Mouse (Mus musculus): Measurements from ENCODE around the gene Slc22a18.
"Not testable (repeated sequence)": the region's sequence is repeated elsewhere in the genome, so short reads cannot be mapped to it uniquely, and the experiment has no call there.

The Slc22a18 gene

GRCm38 (mm10) chr7:143505411-143505810, 31.9 kb downstream of the Slc22a18 start:
- DNase-seq, result no peak

GRCm38 (mm10) chr7:143505823-143506222, 32.3 kb downstream of the Slc22a18 start:
- peak; percentile 91 for DNase-seq

- DNase-seq, result no peak
Observed at GRCm38 (mm10) chr7:143506271-143506670, 32.7 kb downstream of the Slc22a18 start.

- DNase-seq, result peak; percentile 81
Observed at GRCm38 (mm10) chr7:143506675-143507074, 33.1 kb downstream of the Slc22a18 start.

DNA sequence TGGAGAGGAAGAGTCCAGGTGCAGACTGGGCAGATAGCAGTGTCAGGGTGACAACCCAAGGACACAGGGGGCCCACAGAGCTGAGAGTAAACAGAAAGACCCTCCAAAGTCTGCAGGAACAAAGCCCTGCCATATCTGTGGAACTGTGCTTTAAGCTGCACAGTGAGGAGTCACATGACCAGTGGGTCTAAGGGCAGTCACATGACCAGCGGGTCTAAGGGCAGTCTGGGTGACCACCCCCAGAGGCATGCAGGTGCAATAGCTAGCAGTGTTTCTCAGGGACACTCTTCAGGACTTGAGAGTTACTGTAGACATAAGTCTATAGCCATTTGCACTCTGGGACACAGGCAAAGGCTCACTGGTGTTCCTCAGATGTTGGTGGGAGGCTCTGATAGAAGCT, 36.0 kb downstream of the Slc22a18 start:
- peak; percentile 46 for DNase-seq

DNA sequence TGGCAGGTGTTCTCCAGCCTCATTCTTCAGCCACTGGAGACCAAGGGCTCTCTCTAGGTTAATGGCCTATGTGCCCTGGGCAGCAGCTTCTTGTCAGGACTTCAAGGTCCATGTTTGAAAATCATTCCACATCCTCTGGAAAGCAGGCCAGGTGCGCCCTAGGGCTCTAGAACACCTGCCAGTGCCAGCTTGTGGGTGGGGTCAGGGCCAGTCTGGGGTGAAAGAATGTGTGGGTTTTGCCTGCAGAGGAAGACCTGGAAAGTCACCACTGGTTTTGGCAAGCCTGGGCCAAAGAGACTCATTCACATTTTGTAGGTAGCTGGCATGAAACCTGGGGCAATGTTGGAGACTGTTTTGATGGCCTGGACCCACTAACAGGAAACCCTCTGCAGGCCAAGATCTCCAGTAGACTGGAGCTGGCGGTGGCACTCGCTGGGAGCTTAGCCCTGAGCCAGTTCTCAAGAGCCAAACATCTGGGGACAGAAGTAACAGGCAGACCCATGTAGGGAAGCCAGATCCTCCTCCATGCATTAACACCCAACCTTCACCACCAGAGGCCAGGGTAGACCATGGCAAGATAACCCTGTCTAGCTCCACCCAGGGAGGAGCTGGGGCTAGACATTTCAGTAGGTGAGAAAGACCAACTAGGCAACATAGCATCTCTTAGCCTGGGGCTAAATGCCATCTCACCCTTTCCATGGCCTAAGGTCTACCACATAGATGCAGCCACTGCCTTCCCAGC, 37.2 kb downstream of the Slc22a18 start:
- DNase-seq, result no peak

DNA sequence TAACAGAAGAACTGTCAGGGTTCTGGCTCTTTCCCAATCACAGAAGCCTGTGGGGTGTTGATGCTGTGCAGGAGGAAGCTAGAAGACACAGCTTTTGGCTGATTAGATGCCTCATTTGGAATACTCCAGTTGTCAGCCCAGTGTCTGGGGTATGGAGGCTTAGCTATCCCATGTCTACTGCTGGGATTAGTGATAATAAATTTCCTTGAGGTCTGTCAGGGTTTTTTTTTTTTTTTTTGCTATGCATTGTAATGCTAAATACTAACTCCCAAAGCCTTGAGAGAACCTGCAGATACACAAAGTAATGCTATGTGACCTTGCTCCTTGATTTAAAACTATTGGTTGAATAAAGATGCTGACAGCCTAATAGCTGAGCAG, 37.8 kb downstream of the Slc22a18 start:
- no peak for DNase-seq

GRCm38 (mm10) chr7:143513763-143514415, 40.4 kb downstream of the Slc22a18 start:
- no peak for DNase-seq

DNA sequence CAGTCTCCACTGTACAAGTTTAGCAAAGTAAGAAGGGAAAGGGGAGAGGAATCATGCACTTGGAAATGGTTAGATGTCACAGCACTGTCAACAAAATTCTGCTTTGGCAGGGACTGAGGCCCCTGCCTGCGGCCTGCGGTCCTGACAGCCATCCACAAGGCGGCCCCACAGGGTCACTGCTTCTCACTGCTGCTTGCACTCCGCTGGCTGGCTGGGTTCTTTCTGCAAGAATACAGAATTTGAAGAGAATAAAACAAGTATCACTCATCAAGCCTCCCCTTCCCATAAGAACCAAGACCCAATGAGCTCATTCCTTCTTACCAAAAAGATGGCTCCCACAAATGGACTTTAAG, 40.9 kb downstream of the Slc22a18 start:
- DNase-seq, result no peak

GRCm38 (mm10) chr7:143519333-143519732, 45.8 kb downstream of the Slc22a18 start:
- DNase-seq, result no peak

- peak; percentile 24 for DNase-seq
Observed at GRCm38 (mm10) chr7:143532410-143532809, 58.9 kb downstream of the Slc22a18 start.

GRCm38 (mm10) chr7:143533284-143533683, 59.7 kb downstream of the Slc22a18 start:
- no peak for DNase-seq

DNA sequence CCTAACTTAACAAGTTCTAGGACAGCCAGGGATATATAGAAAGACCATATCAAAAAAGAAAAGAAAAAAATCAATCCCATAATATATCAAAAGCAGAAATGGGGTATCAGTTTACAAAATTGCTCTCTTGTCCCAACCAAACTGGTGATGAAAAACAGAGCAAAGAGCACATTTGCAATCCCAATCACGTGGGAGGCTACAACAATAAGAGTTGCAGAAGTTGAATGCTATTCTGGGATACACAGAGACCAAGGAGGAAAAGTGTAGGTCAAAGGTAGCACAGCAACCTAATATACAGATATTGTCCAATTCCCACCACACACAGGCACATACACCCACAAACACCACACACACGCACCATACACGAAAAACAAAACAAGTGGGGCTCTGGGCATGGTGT, 62.7 kb downstream of the Slc22a18 start:
- DNase-seq, result no peak

DNA sequence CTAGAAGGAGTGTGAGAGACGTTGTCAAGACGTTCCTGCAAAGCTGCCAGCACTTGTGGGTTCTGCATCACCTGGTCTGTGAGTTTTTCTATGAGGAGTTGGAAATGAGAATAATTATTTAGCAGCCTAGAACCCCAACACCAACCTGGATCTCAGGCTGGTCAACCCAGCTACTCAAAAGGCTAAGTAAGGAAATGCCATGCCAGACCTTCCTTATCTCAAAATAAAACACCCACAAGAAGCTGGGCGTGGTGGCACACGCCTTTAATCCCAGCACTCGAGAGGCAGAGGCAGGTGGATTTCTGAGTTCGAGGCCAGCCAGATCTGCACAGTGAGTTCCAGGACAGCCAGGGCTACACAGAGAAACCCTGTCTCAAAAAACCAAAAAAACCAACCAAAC, 64.7 kb downstream of the Slc22a18 start:
- DNase-seq, result not testable (repeated sequence)

DNA sequence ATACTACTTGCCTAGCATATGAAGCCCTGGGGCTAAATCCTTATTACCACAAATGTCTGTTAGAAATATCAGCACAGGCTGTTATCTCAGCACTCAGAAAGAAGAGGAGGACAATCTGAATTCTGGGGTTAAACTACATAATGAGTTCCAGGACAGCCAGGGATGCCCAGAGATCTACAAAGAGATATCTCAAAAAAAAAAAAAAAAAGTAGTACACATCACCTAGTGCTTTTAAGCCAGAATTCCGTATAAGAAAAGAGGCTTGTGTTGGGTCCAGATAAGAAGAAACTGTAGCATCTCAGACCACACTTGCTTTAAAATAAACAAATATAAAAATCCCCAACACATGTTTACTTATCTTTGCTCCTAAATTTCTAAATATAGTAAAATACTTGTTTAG, 65.1 kb downstream of the Slc22a18 start:
- no peak for DNase-seq

DNA sequence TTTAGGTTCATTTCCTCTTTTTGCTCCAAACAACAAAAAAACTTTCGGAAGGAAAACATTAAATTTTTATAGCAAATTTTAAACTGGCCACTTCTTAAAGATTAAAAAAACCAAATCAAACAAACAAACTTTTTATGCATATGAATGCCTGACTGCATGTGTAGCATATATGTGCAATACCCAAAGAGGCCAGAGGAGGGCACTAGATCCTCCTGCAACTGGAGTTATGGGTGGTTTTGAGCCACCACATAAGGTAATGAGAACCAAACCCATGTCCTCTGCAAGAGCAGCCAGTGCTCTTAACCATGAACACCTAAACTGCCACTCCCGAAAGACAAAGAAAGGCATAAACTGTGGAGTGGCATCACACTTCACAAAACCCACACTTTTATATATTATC, 70.8 kb downstream of the Slc22a18 start:
- DNase-seq, result peak; percentile 51

DNA sequence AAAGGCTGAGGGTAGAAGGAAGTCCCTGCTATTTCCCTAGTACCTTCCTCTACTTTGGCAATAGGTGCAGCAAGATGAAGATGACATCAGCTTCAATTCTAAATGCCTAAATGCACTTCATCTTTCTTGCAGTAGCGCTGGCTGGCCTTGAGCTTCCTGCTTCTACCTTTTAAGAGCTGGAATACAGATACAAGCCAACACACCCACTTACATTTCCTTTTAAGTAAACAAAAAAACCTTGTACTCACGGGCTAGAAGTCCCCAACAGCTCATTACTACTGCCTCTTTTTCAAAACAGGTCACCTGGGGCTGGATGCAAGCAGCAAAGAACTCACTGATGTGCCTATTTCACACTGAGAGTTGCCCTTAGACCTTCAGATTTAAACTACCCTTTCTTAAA, 73.0 kb downstream of the Slc22a18 start:
- DNase-seq, result no peak

DNA sequence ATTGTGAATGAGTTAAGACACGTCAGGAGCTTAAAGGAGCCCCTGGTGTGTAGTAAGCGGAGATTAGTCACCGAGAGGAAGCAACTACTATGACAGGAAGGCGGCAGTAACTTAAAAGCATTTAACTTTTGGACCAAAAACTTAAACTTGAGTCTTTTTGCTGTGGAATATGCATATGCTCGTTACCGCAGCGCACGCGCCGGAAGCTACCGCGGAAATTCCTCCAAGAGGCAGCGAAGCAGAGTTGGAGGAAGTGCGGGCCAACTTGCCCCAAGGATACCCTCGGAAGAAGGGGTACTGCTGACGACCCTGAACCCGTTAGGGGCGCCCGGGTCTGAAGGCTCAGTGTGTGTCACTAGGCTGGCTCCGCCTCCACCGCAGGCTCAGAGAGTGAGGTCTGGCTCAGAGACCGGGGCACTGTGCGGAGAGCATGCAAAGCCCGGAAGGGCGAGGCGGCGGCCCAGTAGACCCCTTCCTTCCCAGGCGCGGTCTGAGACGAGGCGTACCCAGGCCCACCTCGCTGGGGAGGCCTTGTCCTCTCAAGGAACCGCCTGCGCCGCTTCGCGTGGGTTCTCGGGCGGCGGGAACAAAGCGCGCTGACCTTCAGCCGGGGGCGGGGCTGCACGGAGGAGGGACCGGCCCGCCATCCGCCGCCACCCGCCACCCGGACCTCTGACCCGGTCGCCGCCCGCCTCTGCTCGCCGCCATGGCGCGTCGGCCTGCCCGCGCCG, 74.9 kb downstream of the Slc22a18 start:
- DNase-seq, result no peak
